Mouse (Mus musculus) adrenal gland, adult (tissue): ENCODE measurements around the gene Atp6ap2.
A peak's percentile ranks its signal among the peaks of the same experiment; 100 is the strongest.
"Not testable (repeated sequence)": the region's sequence is repeated elsewhere in the genome, so short reads cannot be mapped to it uniquely, and the experiment has no call there.

ENCODE experiments used
- DNase-seq, 2 experiments: peaks; one replicate each; pipeline ENCODE4 v3.0.0; 2022 to 2023; ENCODE audit warnings: low spot score in 1 of 2; ENCODE audit not compliant: inconsistent age in 2 of 2

Gene Atp6ap2

DNA sequence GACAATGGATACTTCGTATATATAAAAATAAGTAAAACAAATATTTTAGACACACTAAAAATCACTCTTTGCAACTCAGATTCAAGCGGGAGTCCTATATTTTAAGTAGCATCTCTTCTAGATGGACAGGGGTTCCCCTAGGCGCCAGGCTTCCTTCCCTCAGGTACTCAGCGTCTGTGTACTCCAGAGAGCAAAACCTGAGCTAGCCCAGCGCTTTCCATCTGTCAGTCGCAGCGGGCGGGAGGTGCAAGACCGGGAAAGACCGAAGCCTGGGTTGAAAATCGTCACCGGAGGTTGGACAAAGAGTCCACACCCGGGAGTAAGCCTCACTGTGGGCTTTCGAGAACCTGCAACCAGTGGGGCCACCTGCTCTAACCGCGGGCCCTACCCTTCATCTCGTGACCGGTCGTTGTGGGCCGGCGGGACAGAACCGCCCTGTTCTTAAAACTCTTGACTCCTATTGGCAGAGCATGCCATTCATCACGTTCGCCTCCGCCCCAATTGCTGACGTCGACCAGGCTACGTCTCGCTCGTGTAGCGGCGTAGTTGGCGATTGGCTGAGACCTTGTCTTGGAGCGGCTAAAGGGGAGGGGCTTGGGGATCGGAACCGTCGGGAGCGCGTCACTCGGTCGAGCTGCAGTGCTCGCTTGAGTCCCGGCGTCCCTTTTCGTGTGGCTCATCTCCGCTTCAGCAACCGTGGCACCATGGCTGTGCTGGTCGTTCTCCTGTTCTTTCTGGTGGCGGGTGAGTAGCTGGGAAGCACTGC is at the start of gene Atp6ap2:
Gene Atp6ap2, plus strand, starts transcription at position 610 of the 766 bp plus-strand sequence.
- DNase-seq: peak; percentile 93 to 98

GRCm38 (mm10) chrX:12544417-12544816 is 43.2 kb upstream of the Atp6ap2 start:
- DNase-seq: no peak

- DNase-seq: no peak
Measured at GRCm38 (mm10) chrX:12557086-12557485, 30.5 kb upstream of the Atp6ap2 start.

DNA sequence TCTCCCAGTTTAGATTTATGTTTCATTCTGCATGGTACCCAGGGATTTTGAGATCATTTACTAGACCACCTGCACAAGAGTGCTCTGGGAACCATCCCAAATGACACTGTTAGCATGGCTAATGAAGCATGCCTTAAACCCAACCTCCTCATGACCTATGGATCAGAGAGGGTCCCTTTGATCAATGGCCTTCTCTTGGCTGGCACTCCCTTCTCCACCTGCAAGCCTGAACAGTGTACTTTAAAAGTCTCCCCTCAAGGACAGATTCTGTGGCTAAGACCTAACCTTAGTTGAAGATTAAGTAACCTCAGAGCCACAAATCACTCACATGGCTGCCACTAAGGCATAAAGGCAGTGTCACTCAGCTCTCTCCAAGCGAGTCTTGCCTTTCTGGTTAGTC is 16.2 kb upstream of the Atp6ap2 start:
- no peak for DNase-seq

DNA sequence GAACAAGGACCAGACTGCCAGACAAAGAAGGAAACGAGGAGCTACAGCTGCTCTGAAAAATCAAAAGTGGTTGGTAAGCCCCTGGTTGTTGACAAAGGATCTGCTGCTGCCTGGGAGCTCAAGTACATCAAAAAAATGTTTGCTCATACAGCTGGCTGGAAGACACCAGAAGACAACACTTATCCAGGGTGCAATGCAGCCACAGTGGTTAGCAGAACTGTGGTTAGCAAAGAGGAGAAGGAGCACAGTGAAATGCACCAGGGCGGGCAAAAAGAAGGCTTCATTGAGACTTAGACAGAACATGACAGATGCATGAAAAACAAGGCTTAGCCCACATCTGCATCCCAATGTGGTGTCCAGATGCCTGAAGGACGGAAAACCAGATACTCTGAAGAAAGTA is 9.7 kb upstream of the Atp6ap2 start:
- DNase-seq: no peak

- no peak for DNase-seq
Measured at GRCm38 (mm10) chrX:12578339-12578868, 9.2 kb upstream of the Atp6ap2 start.

DNA sequence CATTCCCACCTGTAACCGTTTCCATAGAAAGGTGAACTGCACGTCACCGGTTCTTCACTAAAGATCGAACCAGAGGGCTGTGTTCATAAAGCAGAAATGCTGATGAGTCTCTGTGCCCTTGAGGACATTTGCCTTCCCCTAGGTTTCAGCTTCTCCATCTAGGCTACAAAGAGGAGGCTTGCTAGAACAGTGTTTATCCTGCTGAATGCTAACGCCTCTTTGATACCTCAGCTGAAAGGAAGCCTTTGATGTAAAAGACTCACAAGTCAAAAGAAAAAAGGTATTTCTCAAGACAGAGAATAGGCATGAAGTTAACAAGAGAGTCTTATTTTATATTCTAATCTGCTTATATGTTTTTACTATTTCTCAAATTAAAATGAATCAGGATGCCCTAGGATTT is 4.3 kb upstream of the Atp6ap2 start:
- no peak for DNase-seq

DNA sequence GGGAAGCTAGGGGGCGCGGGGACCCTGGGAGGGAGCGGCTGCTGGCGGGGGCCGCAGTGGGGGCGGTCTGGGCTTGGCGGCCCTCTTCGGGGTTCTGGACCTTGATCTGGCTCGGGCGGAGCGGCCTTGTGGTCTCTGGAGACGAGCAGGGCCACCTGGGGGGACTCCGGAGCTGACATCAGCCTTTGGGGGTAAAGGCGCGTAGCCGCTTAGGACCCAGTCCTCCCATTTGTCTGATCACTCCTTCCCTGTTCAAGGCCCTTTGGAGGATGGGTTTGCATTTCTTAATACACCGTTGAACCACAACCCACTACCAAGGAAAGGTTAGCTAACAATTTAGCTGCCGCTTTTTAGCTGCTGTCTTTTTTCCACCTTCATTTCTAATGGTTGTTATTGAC is 356 bp downstream of the Atp6ap2 start:
- no peak for DNase-seq

GRCm38 (mm10) chrX:12591401-12591943 is 3.9 kb downstream of the Atp6ap2 start:
- no peak for DNase-seq

- peak in 1 of 2 experiments; percentile 25 for DNase-seq
Measured at GRCm38 (mm10) chrX:12592011-12592410, 4.4 kb downstream of the Atp6ap2 start.

DNA sequence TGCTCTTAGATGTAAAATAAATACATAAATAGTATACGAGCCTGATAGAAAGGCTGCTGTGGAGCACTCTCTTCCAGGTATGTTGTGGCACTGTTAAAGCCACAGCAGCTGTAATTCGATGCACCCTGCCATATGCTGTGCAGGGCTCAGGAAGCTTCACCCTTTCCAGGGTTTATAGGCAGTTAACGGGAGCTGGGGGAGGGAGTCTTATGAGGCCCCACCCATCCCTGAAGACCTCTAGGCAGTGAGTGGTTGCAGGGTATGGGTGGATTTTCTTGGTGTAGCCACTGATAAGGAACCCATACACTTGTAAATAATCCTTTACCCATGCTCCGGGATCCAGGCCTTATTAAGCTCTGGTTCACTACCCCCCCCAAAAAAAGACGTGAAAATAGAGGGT is 6.2 kb downstream of the Atp6ap2 start:
- DNase-seq: no peak

- not testable (repeated sequence) for DNase-seq
Measured at GRCm38 (mm10) chrX:12610541-12610940, 22.9 kb downstream of the Atp6ap2 start.

DNA sequence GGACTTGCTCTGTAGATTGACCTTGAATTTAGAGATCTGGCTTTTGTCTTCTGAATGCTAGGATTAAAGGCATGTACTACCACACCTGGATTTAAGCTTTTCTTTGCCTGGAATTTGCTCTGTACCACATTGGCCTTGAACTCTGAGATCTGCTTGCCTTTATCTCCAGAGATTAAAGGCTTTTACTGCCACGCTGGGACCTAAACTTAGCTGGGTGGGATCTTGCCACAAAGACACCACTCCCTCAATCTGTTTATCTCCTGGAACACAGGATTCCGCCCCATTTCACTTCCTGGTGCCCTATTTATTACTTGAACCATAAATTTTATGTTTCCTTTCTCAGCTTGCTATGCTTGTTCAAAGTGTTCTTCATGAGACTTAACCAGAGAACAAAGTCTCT is 23.6 kb downstream of the Atp6ap2 start:
- no peak for DNase-seq

DNA sequence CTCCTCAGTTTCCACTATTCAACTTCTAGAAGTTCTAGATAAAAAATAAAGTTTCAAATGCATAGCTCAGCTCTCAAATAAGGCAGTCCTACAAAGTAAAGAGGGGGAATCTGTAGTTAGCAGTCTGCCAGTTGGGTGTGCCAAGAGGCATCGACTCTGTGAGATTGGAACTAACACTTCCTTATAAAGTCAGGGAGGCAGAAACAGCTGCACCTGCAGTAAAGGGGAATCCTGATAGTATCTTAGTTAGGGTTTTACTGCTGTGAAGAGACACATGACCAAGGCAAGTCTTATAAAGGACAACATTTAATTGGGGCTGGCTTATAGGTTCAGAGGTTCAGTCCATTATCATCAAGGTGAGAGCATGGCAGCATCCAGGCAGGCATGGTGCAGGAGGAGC is 24.8 kb downstream of the Atp6ap2 start:
- DNase-seq: not testable (repeated sequence)

- DNase-seq: no peak
Measured at GRCm38 (mm10) chrX:12625131-12625530, 37.5 kb downstream of the Atp6ap2 start.

- DNase-seq: no peak
Measured at GRCm38 (mm10) chrX:12644976-12645375, 57.4 kb downstream of the Atp6ap2 start.

GRCm38 (mm10) chrX:12645531-12646304 is 58.1 kb downstream of the Atp6ap2 start:
- DNase-seq: peak; percentile 22 to 54

DNA sequence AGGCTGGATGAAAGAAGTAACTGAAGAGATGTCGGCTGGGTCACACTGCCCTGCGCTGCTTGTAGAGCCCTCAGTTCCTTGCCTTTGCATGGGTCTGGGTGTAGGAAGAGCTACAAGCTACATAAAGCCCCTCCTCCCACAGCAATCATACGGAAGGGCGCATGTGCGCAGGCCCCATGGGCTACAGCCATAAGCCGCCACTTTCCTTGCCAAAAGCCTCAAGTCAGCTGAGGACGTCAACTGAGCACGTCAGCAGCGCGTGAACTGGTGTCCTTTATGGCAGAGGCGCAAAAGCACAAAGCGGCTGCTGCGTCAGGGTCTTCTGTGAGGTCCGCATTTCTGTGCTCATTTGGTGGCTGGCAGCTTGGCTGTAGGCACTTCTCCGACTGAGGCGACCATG is 64.3 kb downstream of the Atp6ap2 start:
- DNase-seq: no peak

- DNase-seq: peak in 1 of 2 experiments; percentile 20
Measured at GRCm38 (mm10) chrX:12653879-12654278, 66.3 kb downstream of the Atp6ap2 start.
